Mouse (Mus musculus) stomach, postnatal 0 days (tissue): Measurements from ENCODE around the gene Abat.

ENCODE experiments used
- CTCF ChIP-seq: IDR thresholded peaks from 2 replicates; pipeline ENCODE4 v1.5.1; 2016; ENCODE audit warnings: antibody characterized with exemption, low read depth, mild to moderate bottlenecking, moderate library complexity
- EP300 ChIP-seq: optimal IDR thresholded peaks from 2 replicates; pipeline ENCODE3; 2016; ENCODE audit warnings: antibody characterized with exemption

GRCm38 (mm10) chr16:8613039-8613438, 99.8 kb downstream of the Abat start:
- TF ChIP-seq CTCF (no peak), EP300 (no peak)
